Mouse (Mus musculus) induced T-regulatory cell, adult 2 months (primary cell): ENCODE measurements around the gene Ewsr1.

Experiments
- DNase-seq: peaks from one replicate; pipeline ENCODE4 v3.0.0-alpha.2; 2012; ENCODE audit warnings: low read depth

The Ewsr1 gene

DNA sequence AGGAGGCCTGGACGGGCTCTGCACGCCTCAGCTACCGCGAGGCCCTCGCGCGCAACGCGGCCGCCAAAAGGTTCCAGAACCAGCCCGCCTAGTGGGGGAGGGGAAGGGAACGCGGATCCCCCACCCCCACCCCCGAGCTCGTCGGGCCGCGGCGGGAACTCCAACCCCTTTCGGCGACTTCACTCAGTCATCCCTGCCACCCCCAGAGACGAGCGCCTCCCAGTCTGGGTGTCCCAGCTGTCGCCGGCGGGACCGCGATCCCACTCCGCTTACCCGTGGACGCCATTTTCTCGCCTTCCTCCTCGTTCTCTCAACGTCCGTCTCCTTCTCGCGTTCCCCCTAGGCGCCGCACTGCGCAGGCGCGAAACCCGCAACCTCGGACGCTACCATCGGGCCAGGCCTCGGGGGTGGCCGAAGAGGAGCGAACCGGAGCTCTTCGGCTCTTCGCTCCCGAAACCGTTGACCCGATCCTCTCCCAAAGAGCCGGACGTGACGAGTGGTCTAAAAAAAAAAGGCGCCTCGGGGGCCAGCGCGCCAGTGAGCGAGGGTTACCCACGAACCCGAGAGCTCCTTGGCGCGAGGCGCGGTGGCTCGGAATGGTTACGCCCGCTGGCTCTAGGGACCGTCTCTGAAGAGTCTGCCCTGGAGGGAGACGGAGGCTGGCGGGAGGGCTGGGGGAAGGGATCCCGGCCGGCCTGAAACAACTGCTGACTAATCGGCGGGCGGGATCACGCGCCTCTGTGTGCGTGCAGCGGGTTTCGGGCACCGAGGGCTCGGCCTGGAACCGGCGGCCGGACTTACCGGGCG is at the start of gene Ewsr1, which contains the start of gene Rhbdd3:
Gene Ewsr1, minus strand, starts transcription at position 531 of the 807 bp plus-strand sequence.
Gene Rhbdd3, plus strand, starts transcription at position 191 of the 807 bp plus-strand sequence.
- DNase-seq, result peak; percentile 99

DNA sequence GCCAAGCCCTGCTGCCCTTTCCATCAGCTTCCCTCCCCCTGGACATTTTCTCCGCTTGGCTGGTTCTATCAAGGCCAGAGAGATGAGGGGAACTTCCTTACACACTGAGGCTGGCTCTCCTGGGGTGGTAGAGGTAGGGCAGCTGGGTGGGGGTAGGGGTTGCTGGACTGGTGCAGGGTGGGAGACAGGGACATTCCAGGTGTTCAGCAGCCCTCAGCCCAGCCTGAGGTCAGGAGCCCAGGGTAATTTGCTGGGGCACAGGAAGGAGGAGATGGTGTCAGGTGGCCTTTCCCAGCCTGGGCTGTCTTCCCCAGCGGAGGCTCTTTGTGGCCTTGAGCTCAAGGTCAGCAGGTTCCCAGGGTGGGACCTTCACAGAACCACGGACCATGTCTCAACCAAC is 46.5 kb upstream of the Ewsr1 start:
- DNase-seq, result no peak

DNA sequence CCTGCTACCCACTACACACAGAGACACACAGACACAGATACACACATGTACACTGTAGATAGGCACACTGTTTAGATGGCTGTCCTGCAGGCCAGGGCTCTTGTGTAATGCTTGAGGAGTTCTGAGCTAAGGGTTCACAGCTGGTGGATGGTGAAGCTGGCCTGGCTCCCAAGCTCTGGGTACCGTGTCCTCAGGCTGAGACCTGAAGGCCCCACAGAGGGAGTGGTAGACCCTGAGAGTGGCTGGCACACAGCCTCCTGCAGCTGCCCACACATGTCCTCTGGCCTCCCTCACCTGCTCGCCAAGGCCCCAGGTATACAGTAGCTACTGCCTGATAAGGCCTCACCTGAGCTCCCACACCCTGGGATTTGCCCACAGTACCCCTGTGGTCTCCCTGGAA is 42.9 kb upstream of the Ewsr1 start:
- DNase-seq, result no peak

DNA sequence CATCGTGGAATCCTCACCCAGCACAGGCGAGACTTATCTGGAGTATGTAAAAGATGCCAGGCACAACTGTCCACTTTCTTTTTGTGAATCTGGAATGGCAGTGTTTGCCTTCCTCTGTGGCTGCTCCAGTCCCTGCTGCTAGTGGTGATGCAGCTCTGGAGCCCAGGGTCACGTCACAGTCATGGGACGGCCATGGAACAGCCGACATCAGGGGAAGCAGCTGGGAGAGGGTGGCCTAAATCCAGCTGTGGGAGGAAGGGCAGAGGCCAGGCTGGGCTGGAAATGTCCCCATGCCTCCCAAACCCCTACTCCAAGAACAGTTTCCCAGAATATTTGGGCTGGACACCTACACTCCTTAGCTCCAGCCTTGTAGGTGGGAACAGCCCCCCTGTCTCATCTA is 42.2 kb upstream of the Ewsr1 start:
- DNase-seq, result no peak

DNA sequence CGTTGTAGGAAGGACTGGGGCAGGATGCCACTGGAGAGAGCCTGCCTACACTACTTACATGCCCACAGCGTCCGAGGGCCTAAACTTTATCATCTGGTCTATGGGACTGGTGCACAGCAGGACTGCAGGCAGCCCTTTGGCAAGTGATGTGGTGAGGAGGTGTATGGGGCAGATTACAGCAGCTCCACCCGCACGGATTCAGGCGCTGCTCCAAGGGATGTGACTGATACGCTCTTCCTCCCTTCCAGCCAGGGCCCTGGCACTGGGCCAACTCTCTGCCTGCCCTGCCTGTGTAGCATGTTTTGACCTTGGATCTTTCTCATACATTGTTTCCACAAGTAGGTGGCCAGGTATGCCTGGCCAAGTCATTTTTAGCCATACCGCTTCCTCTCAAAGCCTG is 41.6 kb upstream of the Ewsr1 start:
- DNase-seq, result no peak

DNA sequence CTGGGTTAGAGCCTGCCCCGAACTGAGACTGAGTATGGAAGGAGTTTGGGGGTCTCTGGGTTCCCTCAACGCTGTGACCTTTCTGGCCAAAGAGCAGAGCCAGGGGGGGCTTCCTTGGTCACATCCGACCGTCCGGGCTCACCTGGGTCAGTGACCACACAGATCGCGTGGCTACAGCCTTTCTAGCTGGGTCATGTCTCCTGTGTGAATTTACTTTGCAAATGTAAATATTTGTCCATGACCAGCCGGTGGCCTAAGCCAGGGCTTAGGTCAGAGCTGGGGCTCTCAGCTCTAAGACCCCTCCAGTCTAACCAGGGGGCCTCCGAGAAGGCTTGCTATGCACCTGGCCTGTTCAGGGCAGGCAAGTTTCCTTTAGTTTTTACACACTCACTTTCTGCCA is 40.3 kb upstream of the Ewsr1 start:
- no peak for DNase-seq

DNA sequence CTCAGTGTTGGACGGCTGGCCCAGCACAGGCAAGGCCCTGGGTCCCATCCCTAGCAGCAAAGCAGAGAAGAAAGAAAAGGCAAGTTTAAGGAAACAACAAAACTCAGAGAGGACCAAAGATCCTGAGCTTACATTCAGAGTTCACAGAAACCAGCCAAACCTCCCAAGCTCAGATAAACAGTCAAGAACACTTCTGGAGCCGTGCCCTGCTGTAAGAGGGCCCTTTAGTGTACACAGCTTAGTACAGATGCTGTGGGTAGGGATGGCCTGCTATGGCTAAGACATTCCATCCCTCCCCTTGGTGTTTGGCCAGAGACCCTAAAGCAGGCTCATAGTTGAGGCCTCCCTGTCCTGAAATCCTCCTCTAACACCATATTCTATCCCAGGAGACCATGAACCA is 39.6 kb upstream of the Ewsr1 start:
- DNase-seq, result no peak

DNA sequence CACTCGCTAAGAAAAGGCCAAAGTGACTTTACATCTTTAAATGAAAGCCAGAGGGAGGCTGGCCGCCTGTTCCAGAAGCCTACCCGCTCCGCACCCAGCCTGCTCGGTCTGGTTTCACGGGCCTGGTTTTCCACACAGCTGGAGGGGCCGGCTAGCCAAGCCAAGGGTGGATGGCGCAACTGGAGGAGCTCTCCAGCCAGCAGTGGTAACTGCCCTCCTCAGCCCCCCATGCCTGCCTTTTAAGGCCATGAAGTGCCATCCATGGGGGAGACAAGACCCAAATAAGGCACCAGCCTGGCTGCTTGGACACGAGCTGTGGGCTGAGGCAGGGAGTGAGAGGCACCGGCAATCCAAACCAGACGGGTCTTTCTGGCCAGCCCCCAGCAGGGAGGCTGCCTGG is 36.8 kb upstream of the Ewsr1 start:
- no peak for DNase-seq

DNA sequence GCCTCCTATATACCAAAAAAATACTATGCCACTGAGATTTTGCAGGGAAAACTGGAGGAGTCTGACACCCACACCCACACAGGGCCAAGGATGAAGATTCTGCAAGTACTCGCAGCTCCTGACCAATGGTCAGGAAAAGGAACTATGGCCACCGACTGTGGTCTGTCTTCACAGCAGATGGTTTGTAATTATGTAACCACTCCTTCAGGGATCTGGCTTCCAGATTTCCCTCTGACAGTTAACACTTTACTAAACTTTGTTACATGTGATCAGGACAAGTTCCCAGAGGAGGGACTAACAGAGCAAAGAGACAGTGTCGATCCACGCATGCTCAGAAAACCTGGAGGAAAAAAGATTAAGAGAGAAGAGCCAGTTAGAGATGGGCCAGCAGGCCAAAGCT is 33.7 kb upstream of the Ewsr1 start:
- DNase-seq, result no peak

DNA sequence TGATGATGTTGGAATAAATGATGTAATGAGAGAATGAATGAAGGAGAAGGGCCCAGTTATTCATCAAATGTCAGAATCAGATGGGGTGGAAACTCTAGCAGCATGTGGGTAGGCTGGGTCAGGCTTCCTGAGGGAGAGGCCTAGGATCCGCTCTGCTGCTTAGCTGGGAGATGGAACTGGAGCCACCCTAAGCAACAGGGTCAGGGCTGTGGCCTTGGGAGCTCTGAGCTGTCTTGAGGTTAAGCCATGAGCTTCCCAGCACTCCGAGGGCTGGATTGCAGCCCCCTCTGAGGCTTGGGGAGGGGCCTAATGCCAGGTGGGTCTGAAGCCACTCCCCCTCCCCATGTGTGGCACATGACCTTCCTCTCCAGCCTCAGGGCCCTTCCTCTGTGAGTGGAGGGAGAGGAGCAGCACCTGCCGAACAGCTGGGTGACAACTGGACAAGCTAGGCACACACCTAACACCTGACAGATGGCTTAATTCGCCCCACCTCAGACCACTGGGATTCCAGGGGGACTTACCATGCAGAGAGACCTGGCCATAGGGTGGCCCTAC is 31.1 kb upstream of the Ewsr1 start:
- no peak for DNase-seq

DNA sequence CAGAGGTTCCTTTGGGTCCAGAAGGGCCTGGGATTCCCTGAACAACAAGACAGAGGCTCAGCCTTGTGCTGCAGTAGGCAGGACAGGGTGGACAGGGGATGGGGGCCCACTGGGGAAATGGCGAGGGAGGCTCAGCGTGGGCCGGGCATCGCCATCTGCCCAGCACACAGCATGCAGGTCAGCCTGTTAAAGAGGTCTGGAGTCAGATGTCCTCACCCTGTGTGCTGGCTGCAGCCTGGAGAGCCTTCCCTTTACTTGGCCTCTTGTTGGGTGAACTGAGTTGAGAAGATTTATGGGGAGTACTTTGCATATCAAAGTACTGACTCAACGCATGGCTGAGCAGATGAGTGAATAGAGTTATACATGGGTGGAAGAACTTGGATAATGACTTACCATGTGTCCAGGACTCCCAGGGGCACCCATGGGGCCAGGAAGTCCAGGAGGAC is 30.0 kb upstream of the Ewsr1 start:
- no peak for DNase-seq

DNA sequence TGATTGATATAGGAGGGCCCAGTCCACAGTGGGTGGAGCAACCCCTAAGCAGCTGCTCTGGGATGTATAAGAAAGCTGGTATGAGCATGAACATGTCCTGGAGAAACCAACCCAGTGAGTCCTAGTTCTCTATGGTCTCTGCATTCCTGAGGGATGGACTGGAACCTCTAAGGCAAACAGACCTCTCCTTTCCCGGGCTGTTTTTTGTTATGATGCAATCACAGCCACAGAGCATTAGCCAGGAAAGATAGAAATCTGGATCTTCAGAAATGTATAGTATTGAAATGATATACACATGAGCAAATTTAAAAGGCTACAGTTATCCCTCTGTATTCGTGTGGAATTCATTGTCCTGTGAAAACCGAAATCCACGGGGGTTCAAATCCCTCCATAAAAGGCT is 26.6 kb upstream of the Ewsr1 start:
- DNase-seq, result no peak

DNA sequence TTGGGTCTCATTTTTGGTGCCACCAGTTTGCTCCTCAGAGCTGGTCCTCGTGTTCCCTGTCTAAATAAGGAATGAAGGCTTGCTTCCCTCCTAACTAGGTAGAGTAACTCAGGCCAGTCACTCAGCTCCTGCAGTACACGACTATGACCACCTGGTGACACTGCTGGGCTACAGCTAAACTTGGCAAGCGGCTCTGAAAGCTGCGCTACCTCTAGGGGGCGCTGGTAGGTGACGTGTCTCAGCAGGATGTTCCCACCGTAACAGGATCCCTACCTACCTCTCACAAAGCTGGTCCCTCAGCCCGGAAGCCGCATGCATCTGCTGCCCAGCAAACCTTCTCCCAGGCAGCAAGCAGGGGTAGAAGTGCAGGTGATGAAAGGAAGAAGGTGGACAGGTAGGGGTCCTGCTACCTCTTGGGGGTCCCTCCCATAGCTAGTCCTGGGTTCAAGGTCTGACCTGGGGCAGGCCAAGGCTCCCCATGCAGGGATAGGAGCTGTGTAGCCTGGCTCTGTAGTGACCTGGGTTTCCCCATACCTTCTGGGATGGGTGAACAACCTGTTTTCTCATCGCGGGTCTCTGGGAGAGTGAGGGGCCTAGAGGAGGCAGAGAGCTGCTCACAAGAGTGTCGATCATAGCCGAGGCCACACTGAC is 16.0 kb upstream of the Ewsr1 start:
- peak; percentile 97 for DNase-seq

DNA sequence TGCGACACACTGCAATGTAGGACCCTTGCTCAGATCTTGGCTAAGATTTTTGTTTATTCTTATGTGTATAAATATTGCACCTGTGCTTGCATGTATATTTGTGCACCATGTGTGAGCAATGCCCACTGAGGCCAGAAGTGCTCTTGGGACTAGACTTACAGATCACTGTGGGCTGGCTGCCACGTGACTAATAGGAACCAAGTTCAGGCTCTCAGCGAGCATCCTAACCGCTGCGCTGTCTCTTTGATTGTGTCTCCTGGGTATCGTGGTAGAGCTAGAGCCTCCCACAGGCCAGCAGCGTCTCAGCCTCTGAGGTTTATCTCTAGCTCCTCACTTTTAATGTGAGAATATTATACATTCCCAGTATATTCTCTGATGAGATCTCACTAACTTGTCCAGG is 14.6 kb upstream of the Ewsr1 start:
- no peak for DNase-seq

DNA sequence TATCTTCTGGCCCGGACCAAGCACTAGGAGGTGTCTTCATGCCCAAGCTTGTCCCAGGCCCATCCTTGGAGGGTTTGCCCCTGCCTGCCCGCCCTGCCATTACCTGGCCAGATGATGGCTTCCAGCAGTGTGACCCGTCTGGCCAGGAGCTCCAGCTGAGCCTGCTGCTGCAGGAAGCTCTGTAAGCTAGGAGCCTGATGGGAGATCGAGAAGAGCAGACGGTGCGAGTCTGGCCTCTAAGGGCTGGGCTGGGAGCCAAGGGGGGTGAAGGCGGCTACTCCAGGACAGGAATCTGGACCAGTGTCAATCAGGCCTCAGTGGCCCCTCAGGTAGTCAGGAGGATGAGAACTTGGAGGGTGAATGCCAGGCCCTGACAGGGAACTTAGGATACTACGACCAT is 10.4 kb upstream of the Ewsr1 start:
- no peak for DNase-seq

DNA sequence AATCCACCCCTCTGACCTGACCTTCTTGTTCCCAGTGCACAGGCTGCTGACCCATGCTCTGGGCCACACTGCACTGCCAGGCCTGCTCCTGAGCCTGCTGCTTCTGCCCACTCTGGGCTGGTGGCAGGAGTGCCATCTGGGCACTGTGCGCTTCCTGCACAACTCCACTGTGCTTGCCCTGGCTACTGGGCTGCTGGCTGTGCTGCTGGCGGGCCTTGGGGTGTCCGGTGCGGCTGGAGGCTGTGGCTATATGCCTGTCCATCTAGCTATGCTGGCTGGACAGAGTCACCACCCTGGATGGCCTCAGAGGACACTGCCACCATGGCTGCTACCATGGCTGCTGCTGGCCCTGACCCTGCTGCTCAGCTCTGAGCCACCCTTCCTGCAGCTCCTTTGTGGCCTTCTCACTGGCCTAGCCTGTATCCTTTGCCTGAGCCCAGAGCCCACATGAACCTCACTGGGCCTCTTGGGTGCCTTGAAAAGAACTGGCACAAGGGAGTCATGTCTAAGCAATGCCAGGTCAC is 5.0 kb upstream of the Ewsr1 start:
- DNase-seq, result no peak

DNA sequence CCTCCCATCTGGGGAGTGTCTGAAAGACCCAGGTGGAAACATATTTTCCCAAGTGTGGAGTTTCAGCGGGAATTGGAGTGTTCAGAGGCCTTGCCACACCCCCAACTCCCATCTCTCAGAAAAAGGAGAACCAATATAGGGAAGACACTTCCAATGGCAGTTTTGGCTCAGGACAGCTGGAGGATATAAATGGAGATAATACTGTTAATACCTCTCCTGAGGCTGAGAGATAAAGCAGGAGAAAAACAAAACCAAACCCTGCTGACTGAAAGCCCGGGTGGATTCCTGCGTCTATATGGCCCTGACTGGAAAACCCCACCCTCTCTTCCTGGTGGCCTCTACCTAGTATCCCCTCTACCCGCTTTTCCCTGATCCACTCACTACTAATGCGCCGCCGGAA is 3.3 kb upstream of the Ewsr1 start:
- no peak for DNase-seq

DNA sequence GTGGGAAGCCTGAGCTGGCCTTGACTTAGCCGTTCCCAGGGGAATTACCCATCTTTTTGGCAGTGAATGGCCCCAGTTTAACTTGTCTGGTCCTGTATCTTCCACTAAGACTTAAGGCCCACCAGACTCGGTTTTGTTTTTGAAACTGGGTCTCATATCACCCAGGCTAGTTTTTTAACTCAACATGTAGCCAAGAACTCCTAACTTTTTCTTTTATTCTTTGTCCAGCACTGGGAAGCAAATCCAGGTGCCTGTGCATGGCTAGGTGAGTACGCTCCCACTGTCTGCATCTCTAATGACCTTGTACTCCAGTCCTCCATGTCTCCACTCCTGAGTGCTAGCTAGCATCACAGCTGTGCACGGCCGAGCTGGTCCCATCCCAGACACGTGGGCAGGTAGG is 2.6 kb upstream of the Ewsr1 start:
- no peak for DNase-seq

DNA sequence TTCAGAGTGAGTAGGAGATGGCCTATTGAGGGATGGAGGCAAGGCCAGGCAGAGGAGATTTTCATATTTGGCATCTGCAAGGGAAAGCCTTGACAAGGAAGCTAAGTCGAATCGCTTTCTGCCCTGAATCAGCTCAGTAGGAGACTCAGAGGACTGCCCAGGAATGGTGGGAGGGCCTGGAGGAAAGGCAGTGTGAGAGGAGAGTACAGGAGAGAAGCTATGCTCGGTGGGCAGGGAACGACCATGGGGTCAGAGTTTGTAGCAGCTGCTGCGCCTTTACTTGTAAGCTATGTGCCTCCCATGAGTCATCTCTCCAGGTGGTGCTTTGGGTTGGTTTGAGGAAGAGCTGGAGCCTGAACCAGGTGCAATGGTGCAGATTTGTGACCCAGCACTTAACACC is 1.7 kb upstream of the Ewsr1 start:
- DNase-seq, result no peak

DNA sequence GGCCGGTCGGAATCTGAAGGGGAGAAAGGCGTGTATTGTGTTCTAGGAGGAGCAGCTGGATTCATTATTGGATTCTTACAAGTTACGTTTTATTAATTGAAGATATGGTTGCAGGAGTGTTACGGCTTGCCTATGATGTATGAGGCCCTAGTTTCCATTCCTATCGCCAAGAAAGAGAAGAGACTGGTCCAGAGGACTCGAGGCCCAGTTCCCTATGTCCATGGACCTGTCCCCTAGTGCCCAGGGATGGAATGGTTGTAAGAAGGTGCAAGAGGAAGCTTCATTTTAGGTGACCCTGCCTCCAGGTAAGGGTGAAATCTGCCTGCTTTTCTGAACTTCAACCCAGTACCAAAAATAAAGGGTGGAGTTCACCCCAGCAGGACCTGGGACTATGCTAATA is 1.2 kb upstream of the Ewsr1 start:
- no peak for DNase-seq

DNA sequence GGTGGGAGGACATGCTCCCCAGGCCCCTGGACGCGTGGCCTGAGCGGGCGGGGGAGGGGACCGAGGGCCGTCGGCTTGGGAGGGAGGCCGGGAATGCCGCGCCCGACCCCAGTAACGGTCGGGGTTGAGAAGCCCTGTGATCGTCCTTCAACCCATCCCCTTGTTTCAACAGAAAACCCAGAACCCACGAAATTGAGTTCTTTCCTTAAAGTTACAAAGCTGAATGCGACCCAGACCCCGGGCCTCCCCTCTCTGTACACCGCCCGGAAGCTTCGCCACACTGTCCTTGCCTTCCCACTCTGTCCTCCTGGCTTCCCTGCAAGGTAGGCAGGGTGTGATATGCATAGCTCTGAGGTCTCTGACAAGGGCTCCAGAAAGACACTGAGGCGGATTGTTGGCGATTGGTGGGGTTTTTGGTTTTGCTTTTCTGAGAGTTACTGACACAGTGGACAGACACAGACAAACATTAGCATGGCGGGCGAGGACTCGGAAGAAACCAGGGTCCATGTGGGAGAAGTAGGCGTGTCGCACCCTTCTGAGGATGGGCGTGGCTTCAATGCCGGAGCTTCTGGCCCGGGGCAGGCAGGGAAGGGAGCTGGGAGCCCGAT is 614 bp upstream of the Ewsr1 start:
- DNase-seq, result peak; percentile 85

DNA sequence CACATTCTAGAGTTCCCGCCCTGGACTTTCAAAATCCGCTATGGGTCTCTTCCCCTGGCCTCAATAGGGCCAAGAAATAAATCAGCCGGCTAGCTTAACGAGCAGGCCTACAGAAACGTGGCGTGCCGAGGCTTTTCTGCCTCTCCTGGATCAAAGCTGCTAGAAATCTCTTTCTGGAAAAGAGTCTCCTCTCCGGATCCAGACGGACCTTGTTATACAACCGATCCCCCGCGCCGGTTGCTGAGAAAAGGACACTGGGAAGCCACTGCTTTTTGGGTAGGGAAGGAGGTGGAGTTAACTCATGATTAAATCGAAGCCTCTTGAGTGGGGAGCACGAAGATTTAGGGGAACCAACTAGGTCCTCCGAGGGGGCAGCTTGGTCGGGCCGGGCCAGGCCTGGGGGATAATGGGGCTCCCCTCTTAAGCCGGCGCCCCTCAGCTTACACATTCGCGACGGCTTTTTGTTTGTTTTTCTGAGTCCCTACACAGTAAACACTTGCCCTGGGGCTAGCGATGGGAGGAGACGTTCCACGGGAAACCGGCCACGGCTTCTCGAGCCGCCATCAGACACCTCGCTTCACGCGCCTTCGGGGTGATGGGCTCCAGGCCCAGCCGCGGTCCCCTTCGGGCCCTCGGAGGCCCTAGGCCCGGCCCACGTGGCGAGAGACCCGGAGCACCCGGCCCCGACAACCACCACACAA is 881 bp downstream of the Ewsr1 start:
- DNase-seq, result peak; percentile 63
